Mouse (Mus musculus) hindbrain, postnatal 0 days (tissue): ENCODE measurements at regions not wholly inside any gene's neighbourhood (a gene's known extent, or its start where the extent isn't known, plus 50 kb on each side); places are given as distances from the start of the nearest gene placed in this dataset.
A peak's percentile ranks its signal among the peaks of the same experiment; 100 is the strongest.

Experiments
- ATAC-seq: fragments of 200-750 bp; cut with Nextera tagmentation; 2 replicates; pipeline ENCODE4 v1.8.0; 2017; ENCODE audit warnings: mild to moderate bottlenecking, moderate TSS enrichment, moderate library complexity
- DNase-seq: peaks from one replicate; pipeline ENCODE4 v3.0.0-alpha.2; 2015; ENCODE audit warnings: low spot score
- H3K27ac ChIP-seq: fragments of 300-500 bp; sonication (generic); 2 replicates; pipeline ENCODE4 v1.5.1; 2014; ENCODE audit warnings: mild to moderate bottlenecking
- H3K27me3 ChIP-seq: fragments of 300-500 bp; sonication (generic); 2 replicates; pipeline ENCODE4 v1.6.1; 2014; ENCODE audit warnings: low read length, mixed read lengths; ENCODE audit not compliant: insufficient read depth
- H3K36me3 ChIP-seq: fragments of 300-500 bp; sonication (generic); 2 replicates; pipeline ENCODE4 v1.6.1; 2014; ENCODE audit warnings: low read length, mixed read lengths; ENCODE audit not compliant: insufficient read depth
- H3K4me1 ChIP-seq: fragments of 300-500 bp; sonication (generic); 2 replicates; pipeline ENCODE4 v1.6.1; 2014; ENCODE audit warnings: antibody characterized with exemption, low read length, mixed read lengths; ENCODE audit not compliant: insufficient read depth
- H3K4me2 ChIP-seq: fragments of 300-500 bp; sonication (generic); 2 replicates; pipeline ENCODE4 v1.6.1; 2014; ENCODE audit warnings: low read depth, mild to moderate bottlenecking, low read length, moderate library complexity, mixed read lengths
- H3K4me3 ChIP-seq: fragments of 300-500 bp; sonication (generic); 2 replicates; pipeline ENCODE4 v1.5.1; 2014; ENCODE audit warnings: low read length
- H3K9ac ChIP-seq: fragments of 300-500 bp; sonication (generic); replicated peaks from 2 replicates; pipeline ENCODE4 v1.6.1; 2014; ENCODE audit warnings: mild to moderate bottlenecking, low read length, moderate library complexity, mixed read lengths
- H3K9me3 ChIP-seq: fragments of 300-500 bp; sonication (generic); 2 replicates; pipeline ENCODE4 v1.6.1; 2016; ENCODE audit warnings: low read length, mixed read lengths
- CTCF ChIP-seq: IDR thresholded peaks from 2 replicates; pipeline ENCODE4 v1.5.1; 2016; ENCODE audit warnings: antibody characterized with exemption, control low read depth, low read depth
- WGBS: fragments of 180-500 bp; shearing (Covaris S2); extraction: QIAGEN DNeasy Blood & Tissue Kit; methylation state at CpG from one replicate; pipeline ENCODE4 v1.1.7; 2014; 5-methylcytosine and 5-hydroxymethylcytosine counted together

DNA sequence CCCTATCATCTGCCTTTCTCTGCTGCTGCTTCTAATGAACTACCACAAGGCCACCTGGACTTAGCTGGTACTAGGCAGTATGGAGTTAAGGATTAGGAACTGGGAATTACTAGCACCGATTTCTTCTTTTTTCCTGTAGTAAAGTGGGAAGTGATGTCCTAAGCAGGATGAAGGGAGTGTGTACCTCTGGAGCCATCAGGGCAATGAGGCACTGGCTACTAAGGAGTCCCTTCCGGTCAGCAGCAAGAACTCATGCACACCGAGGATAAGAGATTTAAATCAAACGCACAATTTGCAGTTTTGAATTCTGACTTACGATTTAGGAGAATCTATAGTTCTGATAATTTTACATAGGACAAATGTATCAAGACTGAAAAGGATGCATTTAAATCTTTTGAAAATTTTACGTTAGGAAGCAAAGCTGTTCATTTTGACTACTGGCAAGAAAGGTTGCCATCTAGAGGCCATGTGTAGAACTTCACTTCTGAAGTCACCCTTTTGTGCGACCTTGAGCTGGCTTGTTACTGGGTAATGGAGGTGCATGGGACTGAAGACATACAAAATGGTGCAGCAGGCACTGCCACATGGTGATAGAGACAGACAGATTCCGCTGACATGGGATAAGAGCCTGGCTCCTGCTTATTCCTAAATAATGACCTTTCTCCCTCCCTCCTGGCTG is 369.1 kb upstream of the Stxbp6 start:
- peak; percentile 87 for ATAC-seq
- no peaks in the 10 kb centered on the region for H3K36me3 ChIP-seq
- 60% methylated on average over 8 of the region's 8 CpGs for WGBS
- no peaks in the 10 kb centered on the region for H3K4me1 ChIP-seq
- no peaks in the 10 kb centered on the region for H3K27me3 ChIP-seq
- H3K4me3 ChIP-seq, result no peak overlapping the region
- no peak overlapping the region for H3K27ac ChIP-seq
- DNase-seq, result peak; percentile 85
- peak; percentile 83 for TF ChIP-seq CTCF
- no peak overlapping the region for H3K9ac ChIP-seq
- H3K4me2 ChIP-seq, result no peak overlapping the region
- H3K9me3 ChIP-seq, result no peaks in the 10 kb centered on the region

DNA sequence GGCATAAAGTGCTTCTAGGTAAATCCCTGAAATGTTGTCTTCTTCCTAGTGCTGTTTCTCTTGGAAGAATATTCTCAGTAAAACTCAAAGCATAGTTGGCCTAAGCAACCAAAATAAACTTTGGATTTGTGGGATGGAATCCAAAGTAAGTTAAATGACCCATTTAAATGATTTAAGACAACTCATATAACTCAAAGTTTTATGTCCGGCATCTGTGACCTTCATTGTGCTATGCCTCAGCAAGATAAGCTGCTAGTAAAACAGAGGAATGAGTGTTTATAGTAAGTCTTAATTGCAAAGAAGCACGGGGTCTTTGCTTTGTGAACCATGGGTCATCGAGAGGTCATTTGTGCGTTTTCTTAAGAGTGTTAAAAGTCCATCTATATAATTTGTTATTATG is 368.0 kb upstream of the Stxbp6 start:
- Histone ChIP-seq H3K9me3 (no peaks in the 10 kb centered on the region), H3K27me3 (no peaks in the 10 kb centered on the region), H3K4me2 (no peak overlapping the region), H3K36me3 (no peaks in the 10 kb centered on the region), H3K27ac (no peak overlapping the region), H3K9ac (no peak overlapping the region), H3K4me1 (no peaks in the 10 kb centered on the region), H3K4me3 (no peak overlapping the region)
- DNase-seq (no peak), ATAC-seq (no peak)
- TF ChIP-seq CTCF, result no peak
- WGBS, result 74% methylated on average over 4 of the region's 4 CpGs

DNA sequence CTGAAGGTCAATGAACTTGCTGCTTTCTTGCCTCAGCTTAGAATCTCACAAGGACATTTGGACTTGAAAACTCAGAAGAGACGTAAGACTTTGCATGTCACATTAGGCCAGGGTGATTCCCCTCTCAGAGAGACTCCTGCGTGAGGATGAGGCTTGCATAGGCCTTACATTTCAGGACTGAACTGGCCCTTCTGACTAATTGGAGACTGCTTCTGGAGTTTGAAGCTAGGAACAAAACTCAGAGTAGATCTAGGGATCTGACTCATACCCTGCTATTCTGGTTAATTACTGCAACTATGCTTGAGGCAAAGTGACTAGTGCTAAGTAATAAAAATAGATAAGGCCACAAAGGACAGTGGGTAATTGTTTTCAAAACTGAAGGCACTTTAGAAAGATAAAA is 365.2 kb upstream of the Stxbp6 start:
- DNase-seq, result no peak
- H3K9me3 ChIP-seq, result no peaks in the 10 kb centered on the region
- H3K4me2 ChIP-seq, result no peak overlapping the region
- no peak overlapping the region for H3K9ac ChIP-seq
- H3K36me3 ChIP-seq, result no peaks in the 10 kb centered on the region
- no peak overlapping the region for H3K4me3 ChIP-seq
- 91% methylated on average over 2 of the region's 2 CpGs for WGBS
- no peak overlapping the region for H3K27ac ChIP-seq
- H3K27me3 ChIP-seq, result no peaks in the 10 kb centered on the region
- TF ChIP-seq CTCF, result no peak
- no peak for ATAC-seq
- no peaks in the 10 kb centered on the region for H3K4me1 ChIP-seq

DNA sequence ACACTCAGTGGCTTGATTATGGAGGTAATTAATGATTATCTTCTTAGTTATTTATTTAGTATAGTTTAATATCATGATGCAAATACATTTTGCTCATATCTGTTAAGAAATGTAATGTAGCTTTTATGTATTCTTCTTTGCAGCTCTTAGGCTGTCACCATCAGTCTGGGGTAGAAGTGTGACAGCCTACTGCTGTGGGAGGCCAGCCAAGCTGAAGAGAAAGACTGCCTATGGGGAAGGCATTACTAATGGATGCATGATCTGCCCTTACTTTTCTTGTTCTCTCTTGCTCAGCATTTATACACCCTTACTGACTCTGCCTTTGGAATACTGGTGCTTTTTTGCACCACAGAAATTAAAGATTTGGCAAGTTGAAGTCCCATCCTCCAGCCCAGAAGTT is 362.8 kb upstream of the Stxbp6 start:
- TF ChIP-seq CTCF, result no peak
- 0 out of 2 replicates have a peak, but pooled peaks have one; percentile 53 for ATAC-seq

DNA sequence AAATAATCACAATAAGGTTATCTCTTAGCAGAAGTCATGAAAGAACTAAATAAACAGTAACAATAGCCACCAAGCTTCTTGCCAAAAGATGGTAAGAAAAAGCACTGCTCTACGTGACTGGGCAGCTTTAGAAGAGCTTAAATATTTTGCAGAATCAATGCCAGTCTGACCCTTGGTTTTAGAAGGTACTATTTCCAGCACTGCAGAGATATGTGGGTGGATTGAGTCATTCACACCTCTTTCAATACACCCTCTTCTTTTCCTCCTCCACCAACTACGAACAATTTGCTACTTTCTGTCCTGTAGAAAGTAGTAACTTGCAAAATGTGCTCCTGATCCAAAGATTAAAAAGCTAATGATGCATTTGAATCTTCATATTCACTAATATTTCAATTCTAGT is 324.9 kb upstream of the Stxbp6 start:
- H3K4me2 ChIP-seq, result no peak overlapping the region
- no peak overlapping the region for H3K27ac ChIP-seq
- no peak for TF ChIP-seq CTCF
- no peak for DNase-seq
- no peak overlapping the region for H3K4me3 ChIP-seq
- no peaks in the 10 kb centered on the region for H3K4me1 ChIP-seq
- H3K9me3 ChIP-seq, result no peaks in the 10 kb centered on the region
- H3K27me3 ChIP-seq, result no peaks in the 10 kb centered on the region
- ATAC-seq, result no peak
- no peaks in the 10 kb centered on the region for H3K36me3 ChIP-seq
- H3K9ac ChIP-seq, result no peak overlapping the region
- 75% methylated on average over 2 of the region's 2 CpGs for WGBS

More for the DNA sequence above, 362.8 kb upstream of the Stxbp6 start:
- Histone ChIP-seq H3K27ac (no peak overlapping the region), H3K36me3 (no peaks in the 10 kb centered on the region), H3K27me3 (no peaks in the 10 kb centered on the region), H3K9me3 (no peaks in the 10 kb centered on the region), H3K9ac (no peak overlapping the region), H3K4me2 (no peak overlapping the region), H3K4me1 (no peaks in the 10 kb centered on the region), H3K4me3 (no peak overlapping the region)
- peak; percentile 32 for DNase-seq

DNA sequence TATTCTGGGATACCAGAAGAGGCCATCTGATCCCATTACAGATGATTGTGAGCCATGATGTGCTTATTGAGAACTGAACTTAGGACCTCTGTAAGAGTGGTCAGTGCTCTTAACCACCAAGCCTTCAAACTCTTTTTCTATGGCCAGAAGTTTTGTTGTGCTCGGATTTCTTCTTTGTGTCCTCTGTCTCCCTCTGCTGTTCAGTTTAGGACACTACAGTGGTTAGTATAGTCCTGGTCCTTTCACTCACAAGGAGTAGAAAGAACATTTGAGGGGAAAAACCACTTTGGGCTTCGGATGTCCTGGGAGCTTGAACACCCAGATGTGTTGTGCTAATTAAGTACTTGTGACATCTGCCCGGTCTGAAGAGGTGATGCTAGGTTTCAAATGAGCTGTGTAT is 310.4 kb upstream of the Stxbp6 start:
- H3K27ac ChIP-seq, result no peak overlapping the region
- no peaks in the 10 kb centered on the region for H3K4me1 ChIP-seq
- no peak overlapping the region for H3K9ac ChIP-seq
- DNase-seq, result peak; percentile 68
- 66% methylated on average over 3 of the region's 3 CpGs for WGBS
- peak; percentile 69 for TF ChIP-seq CTCF
- H3K9me3 ChIP-seq, result no peaks in the 10 kb centered on the region
- no peak overlapping the region for H3K4me2 ChIP-seq
- no peaks in the 10 kb centered on the region for H3K27me3 ChIP-seq
- ATAC-seq, result no peak
- H3K36me3 ChIP-seq, result no peaks in the 10 kb centered on the region
- H3K4me3 ChIP-seq, result no peak overlapping the region
